Mouse (Mus musculus) C2C12 (cell line): Measurements from ENCODE around the gene Cul5. TPM values are rescaled to one million over a fixed set of nuclear protein-coding genes. Genes with fewer than 3 reads are reported as not detected.

ENCODE experiments used
- H3K27me3 ChIP-seq: one replicate; pipeline ENCODE4 v1.6.1; 2011; ENCODE audit not compliant: control insufficient read depth, insufficient read depth, insufficient read length
- H3K36me3 ChIP-seq: one replicate; pipeline ENCODE4 v1.6.1; 2011; ENCODE audit not compliant: control insufficient read depth, insufficient read depth
- H3K4me3 ChIP-seq: one replicate; pipeline ENCODE4 v1.5.1; 2011; ENCODE audit warnings: mild to moderate bottlenecking, control low read depth; ENCODE audit not compliant: poor library complexity, insufficient read depth, severe bottlenecking
- H3K79me2 ChIP-seq: one replicate; pipeline ENCODE4 v1.6.1; 2011; ENCODE audit not compliant: control insufficient read depth, insufficient read depth
- H3K79me3 ChIP-seq: one replicate; pipeline ENCODE4 v1.6.1; 2011; ENCODE audit warnings: low read depth, control low read depth
- H3ac ChIP-seq: one replicate; pipeline ENCODE3; 2011; ENCODE audit warnings: low read depth; ENCODE audit not compliant: control insufficient read depth, insufficient read length
- CEBPB ChIP-seq: IDR thresholded peaks from one replicate; pipeline ENCODE4 v1.6.1; 2011; ENCODE audit warnings: low read depth, mild to moderate bottlenecking, control low read depth, moderate library complexity
- CTCF ChIP-seq: IDR thresholded peaks from one replicate; pipeline ENCODE4 v1.5.1; 2011; ENCODE audit not compliant: control insufficient read depth, insufficient read depth, insufficient read length
- FOSL1 ChIP-seq: IDR thresholded peaks from one replicate; pipeline ENCODE4 v1.8.0; 2011; ENCODE audit warnings: mild to moderate bottlenecking, low read length; ENCODE audit not compliant: poor library complexity, insufficient read depth, severe bottlenecking
- MAX ChIP-seq: IDR thresholded peaks from one replicate; pipeline ENCODE4 v1.6.1; 2011; ENCODE audit warnings: mild to moderate bottlenecking, control low read depth
- MYOD1 ChIP-seq: IDR thresholded peaks from one replicate; pipeline ENCODE4 v1.6.1; 2011; ENCODE audit warnings: low read depth; ENCODE audit not compliant: control insufficient read depth, insufficient read length
- MYOG ChIP-seq: IDR thresholded peaks from one replicate; pipeline ENCODE4 v1.6.1; 2011; ENCODE audit not compliant: control insufficient read depth, insufficient read length; ENCODE audit errors: extremely low read depth
- USF1 ChIP-seq: IDR thresholded peaks from one replicate; pipeline ENCODE4 v1.6.1; 2011; ENCODE audit warnings: low read depth, mild to moderate bottlenecking, control low read depth, moderate library complexity
- polyA plus RNA-seq: library from polyadenylated mRNA; unstranded; fragments of >200 nt; fragmentation: generic; extraction: Trizol; gene quantifications from one replicate; pipeline ENCODE4 v1.2.1, GENCODE M21; 2012; ENCODE audit warnings: missing spikeins

Gene Cul5
- polyA plus RNA-seq, 1 experiment = 7.2 TPM

GRCm38 (mm10) chr9:53614286-53614685 lies 55.5 kb downstream of the Cul5 start:
- Histone ChIP-seq H3K79me3 (peaks cover 1% of the 10 kb centered on the region), H3K27me3 (no peaks in the 10 kb centered on the region), H3ac (no peak overlapping the region), H3K79me2 (peaks cover 6% of the 10 kb centered on the region), H3K4me3 (no peak overlapping the region), H3K36me3 (peaks cover 36% of the 10 kb centered on the region)
- TF ChIP-seq CEBPB (no peak), USF1 (no peak), FOSL1 (no peak), MYOD1 (no peak), MAX (no peak), CTCF (no peak), MYOG (no peak)

GRCm38 (mm10) chr9:53609968-53610781 lies 59.6 kb downstream of the Cul5 start, which contains the start of gene Acat1:
Acat1 (minus strand) TSS chr9:53610382.
- Histone ChIP-seq H3K4me3 (peak within 1 kb of the TSS; percentile 49), H3K79me2 (peaks cover 33% of the 10 kb centered on the region), H3K79me3 (peaks cover 19% of the 10 kb centered on the region), H3ac (peak within 1 kb of the TSS; percentile 78), H3K27me3 (no peaks in the 10 kb centered on the region), H3K36me3 (peaks cover 5% of the 10 kb centered on the region)
- TF ChIP-seq FOSL1 = no peak
- peak; percentile 60 for TF ChIP-seq MAX
- peak; percentile 26 for TF ChIP-seq MYOD1
- peak; percentile 68 for TF ChIP-seq USF1
- no peak for TF ChIP-seq MYOG
- TF ChIP-seq CEBPB = no peak
- TF ChIP-seq CTCF = no peak

DNA sequence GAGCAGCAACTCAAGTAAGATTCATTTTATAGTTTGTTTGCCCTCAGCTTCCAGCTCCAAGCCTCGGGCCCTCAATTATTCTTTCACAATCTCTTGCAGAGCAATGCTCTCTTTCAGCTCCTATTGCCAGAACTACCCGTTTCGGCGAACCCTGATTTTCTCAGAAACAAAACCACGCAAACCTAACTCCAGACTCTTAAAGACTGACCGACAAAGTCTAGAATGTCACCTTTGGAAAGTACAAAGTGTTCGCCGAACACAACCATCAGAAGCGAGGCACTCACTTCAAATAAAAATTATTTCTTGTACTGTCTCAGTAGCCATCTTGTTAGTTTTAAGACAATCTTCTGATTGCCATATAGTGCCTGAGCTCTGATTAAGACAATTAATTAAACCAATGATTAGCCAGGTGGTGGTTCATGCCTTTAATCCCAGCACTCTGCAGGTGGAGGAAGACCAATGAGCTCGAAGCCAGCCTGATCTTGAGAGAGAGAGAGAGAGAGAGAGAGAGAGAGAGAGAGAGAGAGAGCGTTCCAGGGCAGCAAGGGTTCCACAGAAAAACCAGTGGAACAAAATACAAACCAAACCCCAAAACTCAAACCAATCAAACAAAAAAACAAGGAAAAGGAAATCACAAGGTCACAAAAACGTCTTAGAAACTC lies 60.4 kb downstream of the Cul5 start:
- no peak for TF ChIP-seq FOSL1
- no peak for TF ChIP-seq MAX
- no peak for TF ChIP-seq CEBPB
- no peak for TF ChIP-seq MYOG
- no peak for TF ChIP-seq MYOD1
- no peak for TF ChIP-seq CTCF
- no peak for TF ChIP-seq USF1
- no peaks in the 10 kb centered on the region for H3K27me3 ChIP-seq
- peaks cover 19% of the 10 kb centered on the region for H3K79me3 ChIP-seq
- H3K79me2 ChIP-seq = peaks cover 41% of the 10 kb centered on the region
- peak overlapping the region; percentile 78 for H3ac ChIP-seq
- peak overlapping the region; percentile 49 for H3K4me3 ChIP-seq
- H3K36me3 ChIP-seq = no peaks in the 10 kb centered on the region

DNA sequence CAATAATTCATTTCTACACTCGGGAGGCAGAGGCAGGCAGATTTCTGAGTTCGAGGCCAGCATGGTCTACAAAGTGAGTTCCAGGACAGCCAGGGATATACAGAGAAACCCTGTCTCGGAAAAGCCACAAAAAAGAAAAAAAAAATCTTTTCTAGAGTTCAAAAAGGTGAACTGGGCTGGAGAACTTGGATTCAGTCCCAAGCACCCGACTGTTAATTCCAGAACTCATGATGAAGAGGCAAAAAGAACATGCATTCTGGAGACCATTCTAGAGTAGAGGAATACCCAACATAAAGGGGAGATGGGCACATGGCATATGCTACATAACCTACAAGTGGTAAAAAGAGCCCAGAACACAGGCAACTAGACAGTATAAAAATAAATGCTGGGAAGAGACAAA lies 62.0 kb downstream of the Cul5 start:
- no peak for TF ChIP-seq FOSL1
- no peak for TF ChIP-seq MAX
- Histone ChIP-seq H3ac (no peak overlapping the region), H3K36me3 (no peaks in the 10 kb centered on the region), H3K79me2 (peaks cover 48% of the 10 kb centered on the region), H3K4me3 (no peak overlapping the region), H3K79me3 (peaks cover 19% of the 10 kb centered on the region), H3K27me3 (no peaks in the 10 kb centered on the region)

DNA sequence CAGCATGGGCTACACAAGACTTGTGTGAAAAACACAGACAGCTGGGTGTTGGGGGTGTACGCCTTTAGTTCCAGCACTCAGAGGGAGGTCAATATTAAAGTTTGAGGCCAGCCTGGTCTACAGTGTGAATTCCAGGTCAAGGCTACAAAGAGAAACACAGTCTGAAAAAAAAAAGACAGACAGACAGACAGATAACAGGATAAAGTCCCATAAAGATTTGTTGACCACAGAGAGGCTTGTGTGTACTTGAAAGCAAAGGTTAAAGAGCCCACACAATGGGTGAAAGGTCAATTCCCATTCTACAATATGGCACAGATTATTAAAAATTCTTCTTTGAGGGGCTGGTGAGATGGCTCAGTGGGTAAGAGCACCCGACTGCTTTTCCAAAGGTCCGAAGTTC lies 62.6 kb downstream of the Cul5 start:
- H3K27me3 ChIP-seq = no peaks in the 10 kb centered on the region
- no peak for TF ChIP-seq MAX
- no peak for TF ChIP-seq MYOD1
- no peak for TF ChIP-seq FOSL1
- no peak for TF ChIP-seq CTCF
- TF ChIP-seq CEBPB = no peak
- TF ChIP-seq MYOG = no peak
- no peak for TF ChIP-seq USF1
- no peak overlapping the region for H3ac ChIP-seq
- peaks cover 19% of the 10 kb centered on the region for H3K79me3 ChIP-seq
- H3K36me3 ChIP-seq = no peaks in the 10 kb centered on the region
- no peak overlapping the region for H3K4me3 ChIP-seq
- peaks cover 52% of the 10 kb centered on the region for H3K79me2 ChIP-seq

GRCm38 (mm10) chr9:53604954-53605353 lies 64.9 kb downstream of the Cul5 start:
- Histone ChIP-seq H3K27me3 (no peaks in the 10 kb centered on the region), H3K36me3 (no peaks in the 10 kb centered on the region), H3ac (no peak overlapping the region), H3K79me3 (peaks cover 26% of the 10 kb centered on the region), H3K79me2 (peaks cover 62% of the 10 kb centered on the region), H3K4me3 (no peak overlapping the region)
- no peak for TF ChIP-seq USF1
- no peak for TF ChIP-seq MYOD1
- TF ChIP-seq CEBPB = no peak
- TF ChIP-seq FOSL1 = no peak
- no peak for TF ChIP-seq CTCF
- TF ChIP-seq MAX = no peak
- no peak for TF ChIP-seq MYOG
